Comparison of ENCODE assay signal across 9 mouse cellular contexts in genomic region chr1:39455350-39456023, GRCm38 (mm10). TPM values are rescaled to one million over a fixed set of nuclear protein-coding genes. Genes with fewer than 3 reads are reported as not detected.
DNase-seq lines count a peak whose midpoint lies in the region; ATAC-seq and TF ChIP-seq lines count a peak whose summit lies in the region.
"Had no signal": no experiment of that assay in that cellular context is flagged by ENCODE, and none has a peak within 500 bp of the region (broad histone marks: within the 10 kb centered on the region; RNA-seq: fewer than 3 reads in every experiment).

No protein-coding gene starts in this region.

- TF ChIP-seq EP300 in lung, postnatal 0 days (IDR thresholded peaks at IDR 0.05), result no peak

- no peak overlapping the region for H3K4me3 ChIP-seq in heart, embryonic 10.5 days
- no peak overlapping the region for H3K4me3 ChIP-seq in lung, postnatal 0 days (ENCODE audit: low read depth, low read length)
- no peak overlapping the region for H3K4me3 ChIP-seq in myocyte

- TF ChIP-seq CTCF in lung, postnatal 0 days (IDR thresholded peaks at IDR 0.05), result no peak

- DNase-seq in heart, embryonic 10.5 days (ENCODE audit: low spot score), result no peak
- DNase-seq in heart, postnatal 10 days, result no peak
- DNase-seq in lung, postnatal 0 days (ENCODE audit: low spot score), result no peak
- DNase-seq in lung, adult 18-20 months, result no peak
- no peak for DNase-seq in urinary bladder, adult 2 months (ENCODE audit: low spot score)
- DNase-seq: layer of hippocampus, postnatal 36 days had no signal

- intact Hi-C loops in heart, postnatal 10 days (cut with DNase I), result no loop called here

- H3K4me2 ChIP-seq in lung, postnatal 0 days (replicated peaks; ENCODE audit: low read depth, low read length), result no peak overlapping the region
- H3K4me2 ChIP-seq in myocyte (ENCODE audit: low read depth), result peak overlapping the region; percentile 69

- no peak for TF ChIP-seq POLR2A in myocyte (IDR thresholded peaks at IDR 0.05; ENCODE audit: insufficient read length, low read depth)

- ATAC-seq in lung, postnatal 0 days, result no peak
- ATAC-seq in hematopoietic stem cell, adult 5-6 weeks (replicated peaks in 1 of 2; ENCODE audit: insufficient read depth in 1 of 2, low FRiP score in 2 of 2, low TSS enrichment in 1 of 2, low read depth in 1 of 2, poor library complexity in 2 of 2, severe bottlenecking in 2 of 2), result peak; percentile 25 to 44; a peak in 1 of 4 replicates
- no peak for ATAC-seq in megakaryocyte-erythroid progenitor cell, adult 5-6 weeks (replicated peaks; ENCODE audit: low FRiP score, low TSS enrichment, poor library complexity, severe bottlenecking)

- H3K4me1 ChIP-seq in heart, embryonic 10.5 days, result peaks cover 34% of the 10 kb centered on the region
- peaks cover 22% of the 10 kb centered on the region; the same call in 1 of the 2 replicates for H3K4me1 ChIP-seq in lung, postnatal 0 days (ENCODE audit: insufficient read depth, low read depth, low read length)

- no peaks in the 10 kb centered on the region for H3K36me3 ChIP-seq in heart, embryonic 10.5 days
- H3K36me3 ChIP-seq in lung, postnatal 0 days (ENCODE audit: insufficient read depth, low read length), result no peaks in the 10 kb centered on the region
- H3K36me3 ChIP-seq in myocyte (ENCODE audit: control insufficient read depth, insufficient read depth), result no peaks in the 10 kb centered on the region

- H3K27me3 ChIP-seq in heart, embryonic 10.5 days (ENCODE audit: insufficient read depth, poor library complexity, severe bottlenecking), result no peaks in the 10 kb centered on the region
- H3K27me3 ChIP-seq in lung, postnatal 0 days (replicated peaks; ENCODE audit: insufficient read depth, low read length), result no peaks in the 10 kb centered on the region
- H3K27me3 ChIP-seq in myocyte (ENCODE audit: control insufficient read depth, insufficient read depth, insufficient read length), result no peaks in the 10 kb centered on the region

- peak overlapping the region; percentile 1; the same call in 1 of the 2 replicates for H3K27ac ChIP-seq in heart, embryonic 10.5 days
- peak overlapping the region; percentile 66 for H3K27ac ChIP-seq in lung, postnatal 0 days (ENCODE audit: low read length)

- no peak overlapping the region for H3ac ChIP-seq in myocyte (ENCODE audit: control insufficient read depth, insufficient read length)

- peaks cover 7% of the 10 kb centered on the region for H3K79me2 ChIP-seq in myocyte (ENCODE audit: control insufficient read depth, insufficient read depth)

- WGBS in heart, embryonic 10.5 days, result 79% methylated on average over 23 of the region's 23 CpGs
- WGBS in lung, postnatal 0 days, result 71% methylated on average over 23 of the region's 23 CpGs

- no peak overlapping the region for H3K9ac ChIP-seq in lung, postnatal 0 days (replicated peaks; ENCODE audit: low read depth)

- H3K9me3 ChIP-seq in heart, embryonic 10.5 days, result no peaks in the 10 kb centered on the region
- H3K9me3 ChIP-seq in lung, postnatal 0 days (ENCODE audit: low read length), result no peaks in the 10 kb centered on the region

TF ChIP-seq in myocyte, 11 proteins besides CTCF, POLR2A, EP300 and RAD21:
- TF ChIP-seq POLR2AphosphoS2 (IDR thresholded peaks at IDR 0.05; ENCODE audit: insufficient read length, low read depth) (no peak), MAX (IDR thresholded peaks at IDR 0.05; ENCODE audit: low read depth) (no peak), SRF (IDR thresholded peaks at IDR 0.05; ENCODE audit: control insufficient read depth, insufficient read length, low read depth) (no peak), REST (IDR thresholded peaks at IDR 0.05; ENCODE audit: insufficient read depth, insufficient read length) (no peak), USF1 (IDR thresholded peaks at IDR 0.05; ENCODE audit: low read depth) (no peak), MYOD1 (IDR thresholded peaks at IDR 0.05; ENCODE audit: control insufficient read depth in 1 of 3, insufficient read length in 2 of 3, low read depth in 2 of 3) (no peak), MYOG (IDR thresholded peaks at IDR 0.05; ENCODE audit: control insufficient read depth in 1 of 3, insufficient read depth in 1 of 3, insufficient read length in 2 of 3, low read depth in 2 of 3) (no peak), TCF12 (IDR thresholded peaks at IDR 0.05; ENCODE audit: insufficient read depth, poor library complexity, severe bottlenecking) (no peak), TCF3 (IDR thresholded peaks at IDR 0.05; ENCODE audit: insufficient read length, low read depth) (no peak), E2F4 (IDR thresholded peaks at IDR 0.05; ENCODE audit: insufficient read depth) (no peak), CEBPB (IDR thresholded peaks at IDR 0.05; ENCODE audit: insufficient read depth, poor library complexity, severe bottlenecking) (no peak)
TF ChIP-seq in myocyte: peak in this region for 0.

RNA-seq across cellular contexts. Expression of gene Tbc1d8, which starts 23.1 kb away (rescaled TPM):
- 7.5 and 11.6 TPM in 2 replicates for polyA plus RNA-seq in heart, embryonic 10.5 days (2016; fragmentation: Nextera tagmentation; extraction: Ambion mirVana)
- total RNA-seq in heart, postnatal 10 days (2021), result 1 to 10 TPM; 6.6 to 7.4 TPM
- 14.5 and 18.0 TPM in 2 replicates for polyA plus RNA-seq in lung, postnatal 0 days (2015; fragmentation: Nextera tagmentation; extraction: Ambion mirVana)
- total RNA-seq in hematopoietic stem cell, adult 5-6 weeks (2017), result 8.6 and 14.8 TPM in 2 replicates
- 5.8 TPM for polyA plus RNA-seq in myocyte (2012; fragmentation: generic; extraction: Trizol)
- total RNA-seq in megakaryocyte-erythroid progenitor cell, adult 5-6 weeks (2014; fragmentation: Nextera tagmentation), result 14.1 and 25.6 TPM in 2 replicates
- total RNA-seq in megakaryocyte-erythroid progenitor cell, adult 5-6 weeks (2017), result 4.9 and 13.1 TPM in 2 replicates
- 40.9 and 41.8 TPM in 2 replicates for polyA plus RNA-seq in urinary bladder, adult 2 months (2012; rRNA removed)

Comparison
In these comparisons a context has a peak if more than half of its experiments do, and no peak if none do; other contexts are left out.
1. ATAC-seq: peak in hematopoietic stem cell, adult 5-6 weeks (2 of 2); none in lung, postnatal 0 days (single experiment) and megakaryocyte-erythroid progenitor cell, adult 5-6 weeks (single experiment).